Mouse (Mus musculus): ENCODE measurements around the gene Enpp5. TPM values are rescaled to one million over a fixed set of nuclear protein-coding genes. Genes with fewer than 3 reads are reported as not detected.

Enpp5 gene
- total RNA-seq, 2 experiments from 2014 or later = 9.0 to 10.3 TPM

Other genes starting within 250 kb of the Enpp5 start
- 10 to 100 TPM; 16.3 to 17.7 TPM for gene Enpp4, start 27.0 kb downstream of the Enpp5 start, total RNA-seq (2021)
- gene Clic5, start 109.8 kb downstream of the Enpp5 start, total RNA-seq (2021) = 10 to 100 TPM; 91.9 to 92.5 TPM